Mouse (Mus musculus): ENCODE results near the gene Zdhhc4.

Zdhhc4 gene

DNA sequence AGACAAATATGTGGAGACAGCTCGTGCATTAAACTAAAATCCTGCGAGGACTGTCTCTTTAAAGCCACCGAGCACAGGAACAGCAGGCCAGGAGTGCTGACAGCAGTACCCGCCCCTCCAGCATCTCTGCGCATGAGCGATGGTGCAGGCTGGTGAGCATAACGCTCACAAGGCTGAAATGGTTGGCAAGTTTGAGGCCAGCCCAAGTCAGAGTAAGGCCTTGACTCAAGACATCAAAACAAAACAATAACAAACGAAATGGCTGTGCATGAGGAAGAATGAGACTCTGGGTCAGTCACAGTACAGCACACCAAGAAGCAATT lies 11.8 kb downstream of the Zdhhc4 start:
- no peak for DNase-seq (ENCODE audit: low spot score)

DNA sequence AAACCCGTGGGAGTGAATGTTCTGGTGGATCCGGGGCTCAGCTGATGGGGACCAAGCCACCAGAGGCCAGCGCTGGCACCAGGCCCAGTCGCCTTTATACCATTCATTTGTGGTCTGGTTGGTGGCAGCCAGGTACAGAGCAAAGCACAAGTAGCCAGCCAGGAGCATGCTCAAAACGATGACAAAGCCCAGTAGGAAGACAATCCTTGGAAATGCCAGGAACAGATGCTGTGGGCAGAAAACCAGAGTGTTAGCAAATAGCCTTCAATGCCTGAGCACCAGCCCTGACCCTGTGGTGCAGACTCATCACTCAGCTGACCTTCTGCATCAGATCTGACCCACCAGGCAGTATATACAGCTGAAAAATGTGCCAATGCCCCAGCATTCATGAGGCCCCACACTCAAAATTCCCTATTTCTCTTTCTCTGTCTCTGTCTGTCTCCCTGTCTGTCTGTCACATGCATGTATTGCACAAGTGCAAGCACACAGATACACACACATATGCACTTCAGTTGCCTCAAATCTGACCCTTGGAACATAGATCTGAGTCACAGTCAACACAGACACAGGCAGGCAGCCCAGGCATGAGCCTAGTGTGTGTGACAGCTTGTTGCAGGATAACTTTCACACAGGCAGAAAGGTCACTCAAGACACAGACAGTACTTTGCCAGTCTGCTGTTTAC lies 12.3 kb downstream of the Zdhhc4 start:
- DNase-seq (ENCODE audit: low spot score): no peak

DNA sequence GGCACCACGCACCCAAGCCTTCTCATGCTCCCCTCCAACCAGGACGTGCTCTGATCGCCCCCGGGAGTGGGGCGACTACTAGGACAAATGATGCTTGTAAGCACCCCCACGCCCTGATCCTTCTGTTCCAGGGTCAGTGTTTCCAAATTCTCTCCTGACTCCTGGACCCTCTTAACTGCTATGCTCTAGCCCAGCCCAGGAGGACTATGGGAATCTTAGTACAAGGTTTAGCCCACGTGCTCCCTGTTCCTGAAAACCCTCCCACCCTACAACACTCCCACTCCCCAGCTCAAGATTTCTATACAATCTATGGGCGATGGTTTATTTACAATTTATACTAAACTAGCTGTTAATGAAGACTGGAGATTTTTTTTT lies 13.6 kb downstream of the Zdhhc4 start:
- no peak for DNase-seq (ENCODE audit: low spot score)

DNA sequence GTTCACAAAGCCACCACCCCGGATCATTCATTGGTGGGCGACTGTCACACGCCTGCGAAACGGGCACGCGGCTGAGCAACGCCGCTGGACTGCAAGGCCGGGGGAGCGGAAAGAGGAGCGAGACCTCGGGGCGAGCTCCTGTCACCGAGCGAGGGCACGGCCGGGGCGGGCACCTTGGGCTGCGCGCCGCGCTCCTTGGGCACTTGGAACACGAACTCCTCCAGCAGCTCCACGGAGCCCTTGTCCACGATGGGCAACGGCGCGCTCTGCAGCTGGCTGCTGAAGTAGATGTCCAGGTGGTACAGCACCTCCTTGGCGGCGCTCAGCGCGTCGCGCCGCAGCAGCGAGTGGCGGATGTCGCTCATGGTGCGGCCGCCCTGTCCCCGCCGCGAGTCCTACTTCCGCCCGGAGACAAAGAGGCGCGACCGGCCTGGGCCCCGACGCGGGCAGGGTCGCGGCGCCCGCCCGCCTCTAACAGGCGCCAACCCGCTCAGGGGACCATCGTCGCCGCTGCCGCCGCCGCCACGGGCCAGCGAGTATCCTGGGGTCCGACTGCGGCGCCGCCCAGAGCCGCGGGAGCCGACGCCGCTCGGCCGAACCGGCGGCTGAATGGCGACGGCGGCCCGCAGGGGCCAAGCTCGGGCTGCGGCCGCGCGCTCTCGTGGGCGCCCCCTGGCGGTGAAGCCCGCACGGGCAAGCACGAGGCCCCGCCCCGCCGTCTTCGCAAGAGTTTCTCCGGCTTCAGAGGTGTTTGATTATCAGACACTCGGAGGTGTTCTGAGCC lies 14.1 kb downstream of the Zdhhc4 start, which contains the start of gene E130309D02Rik:
E130309D02Rik (minus strand) TSS at position 631 of the 784 bp plus-strand sequence.
- peak; percentile 70 for DNase-seq (ENCODE audit: low spot score)

DNA sequence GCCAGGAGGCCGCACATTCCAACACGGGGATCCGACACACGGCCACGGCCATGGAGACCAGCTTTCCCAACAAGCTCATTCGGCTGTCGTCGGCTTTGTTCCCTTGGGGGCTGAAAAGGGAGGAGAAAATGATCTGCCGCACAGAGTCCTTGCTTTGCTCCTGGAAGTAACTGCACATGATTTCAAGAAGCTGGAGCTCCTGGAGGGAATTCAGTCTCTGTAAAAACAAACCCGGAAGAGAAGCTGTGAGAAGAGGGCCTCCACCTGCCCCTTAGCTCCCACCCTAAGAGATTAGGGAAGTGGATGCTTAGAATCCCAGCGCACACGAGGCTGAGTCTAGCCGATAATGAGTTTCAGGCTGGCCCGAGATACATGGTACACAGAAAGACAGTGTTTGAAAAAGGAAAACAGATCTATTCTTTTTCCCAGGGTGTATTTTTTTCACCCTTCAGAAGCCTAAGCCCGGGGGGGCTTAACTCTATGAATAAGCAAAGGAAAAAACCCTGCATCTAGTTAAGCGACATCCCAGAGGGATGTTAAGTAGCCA lies 14.8 kb downstream of the Zdhhc4 start:
- no peak for DNase-seq (ENCODE audit: low spot score)

DNA sequence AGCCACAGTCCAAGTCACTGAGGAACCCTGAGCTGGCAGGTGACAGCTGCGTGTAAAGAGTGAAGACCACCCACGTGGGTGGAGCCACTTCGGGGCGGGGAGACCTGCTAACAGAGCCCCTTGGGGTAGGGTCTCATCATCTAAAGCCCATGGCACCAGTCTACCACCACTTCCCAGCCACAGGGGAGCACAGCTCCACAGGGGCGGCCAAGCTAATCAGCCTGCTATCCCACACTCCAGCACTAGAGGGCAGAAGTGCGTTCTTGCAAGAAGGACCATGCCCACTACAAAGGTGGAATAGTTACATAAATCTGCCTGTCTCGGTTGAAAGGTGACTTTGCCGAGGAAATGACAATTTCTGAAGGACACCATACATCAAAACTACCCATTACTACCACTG lies 17.2 kb downstream of the Zdhhc4 start:
- peak; percentile 59 for DNase-seq (ENCODE audit: low spot score)

DNA sequence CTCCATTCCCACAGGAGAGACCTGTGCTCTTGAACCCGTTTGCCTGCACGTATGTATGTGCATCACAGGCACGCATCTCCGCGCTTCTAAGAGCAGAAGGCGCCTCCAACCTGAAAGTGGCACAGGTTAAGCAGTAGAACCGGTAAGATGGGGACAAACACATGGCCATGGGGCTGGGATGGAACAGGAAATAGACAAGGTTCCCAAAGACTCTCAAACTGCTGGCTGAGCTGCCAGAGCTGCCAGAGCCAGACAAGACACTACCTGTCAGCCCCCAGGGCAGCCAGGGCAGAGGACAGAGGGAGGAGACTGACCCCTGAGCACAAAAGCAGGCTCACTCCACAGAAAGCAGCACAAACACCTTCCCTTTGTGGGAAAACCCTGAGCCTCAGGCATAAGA lies 19.1 kb downstream of the Zdhhc4 start:
- no peak for DNase-seq (ENCODE audit: low spot score)

DNA sequence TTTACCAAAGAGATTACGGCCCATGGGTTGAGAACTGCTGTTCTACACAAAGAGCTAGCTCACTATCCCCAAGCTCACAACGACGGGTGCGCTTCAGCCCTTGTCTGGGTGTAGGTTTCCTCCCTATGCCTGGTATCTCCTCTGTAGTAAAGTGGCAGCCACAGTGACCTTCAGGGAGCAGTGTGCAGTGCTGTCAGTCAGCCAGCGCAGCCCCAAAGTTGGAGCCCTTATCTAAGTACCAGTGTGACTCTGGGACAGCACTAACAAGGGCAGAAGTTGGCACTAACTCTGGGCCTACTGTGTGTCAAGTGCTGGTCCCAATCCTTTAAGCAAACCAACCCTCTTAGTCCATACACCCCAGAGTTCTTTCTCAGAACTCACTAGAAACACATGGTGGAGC lies 20.2 kb downstream of the Zdhhc4 start:
- DNase-seq (ENCODE audit: low spot score): no peak

DNA sequence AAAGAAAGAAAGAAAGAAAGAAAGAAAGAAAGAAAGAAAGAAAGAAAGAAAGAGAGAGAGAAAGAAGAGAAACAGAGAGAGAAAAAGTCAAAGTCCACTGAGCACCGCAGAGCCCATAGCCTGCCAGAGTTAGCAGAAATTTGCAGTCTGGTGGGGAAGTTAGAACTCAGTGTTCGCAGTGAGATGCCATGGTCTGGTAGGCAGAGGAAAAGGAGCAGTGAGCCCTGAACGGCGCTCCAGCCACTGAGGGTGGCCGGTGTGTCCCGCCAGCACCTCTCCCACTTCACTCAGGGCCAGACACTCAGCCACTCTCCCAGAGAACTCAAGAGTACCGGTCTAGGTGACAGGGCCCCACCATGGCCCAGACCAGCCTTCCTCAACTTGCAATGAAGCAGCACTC lies 24.8 kb downstream of the Zdhhc4 start:
- no peak for DNase-seq (ENCODE audit: low spot score)

DNA sequence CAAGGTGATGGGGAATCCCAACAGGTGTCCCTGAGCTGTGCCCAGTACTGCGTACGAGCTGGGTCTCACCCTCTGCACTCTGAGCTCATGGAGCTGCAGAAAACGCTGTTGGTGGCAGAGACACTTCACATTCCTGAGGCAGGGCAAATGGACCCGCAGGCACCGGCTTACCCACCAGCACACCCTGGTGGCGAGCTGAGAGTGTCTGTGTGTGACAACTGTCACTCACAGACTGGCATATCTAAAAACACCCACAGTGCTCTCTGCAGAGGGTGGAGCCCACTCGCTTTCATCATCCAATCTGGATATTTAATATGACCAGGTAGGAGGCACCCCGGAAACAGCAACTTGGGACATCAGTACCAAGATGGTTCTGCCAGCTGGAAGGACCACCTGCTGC lies 27.8 kb downstream of the Zdhhc4 start:
- no peak for DNase-seq (ENCODE audit: low spot score)

DNA sequence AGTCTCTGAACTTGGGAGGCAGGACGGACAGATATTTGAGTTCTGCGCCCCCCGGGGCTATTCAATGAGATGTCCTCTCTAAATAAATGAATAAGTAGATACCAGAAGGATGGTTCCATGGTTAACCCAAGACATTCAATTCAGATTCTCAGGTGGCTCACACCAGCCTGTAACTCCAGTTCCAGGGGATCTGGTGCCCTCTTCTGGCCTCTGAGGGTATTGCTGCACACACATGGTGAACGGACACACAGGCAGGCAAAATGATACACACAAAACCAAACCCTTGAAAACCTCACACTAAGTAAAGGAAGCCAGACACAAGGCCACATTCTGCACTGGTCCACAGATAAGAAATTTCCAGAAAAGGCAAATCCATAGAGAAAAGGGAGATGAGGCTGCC lies 29.4 kb downstream of the Zdhhc4 start:
- no peak for DNase-seq (ENCODE audit: low spot score)

DNA sequence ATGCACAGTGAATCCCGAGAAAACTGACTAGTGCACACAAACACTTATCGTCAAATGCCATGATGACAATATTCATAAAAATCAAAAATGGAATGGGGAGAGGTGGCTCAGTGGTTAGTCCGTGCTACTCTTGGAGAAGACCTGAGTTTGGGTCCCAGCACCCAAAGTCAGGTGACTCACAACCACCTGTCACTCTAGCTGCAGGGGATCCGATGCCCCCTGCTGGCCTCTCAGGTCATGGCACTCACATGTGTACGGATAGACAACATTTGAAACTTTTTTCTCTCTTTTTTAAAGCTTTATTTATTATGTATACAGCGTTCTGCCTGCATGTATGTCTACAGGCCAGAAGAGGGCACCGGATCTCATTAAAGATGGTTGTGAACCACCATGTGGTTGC lies 30.7 kb downstream of the Zdhhc4 start:
- no peak for DNase-seq (ENCODE audit: low spot score)

DNA sequence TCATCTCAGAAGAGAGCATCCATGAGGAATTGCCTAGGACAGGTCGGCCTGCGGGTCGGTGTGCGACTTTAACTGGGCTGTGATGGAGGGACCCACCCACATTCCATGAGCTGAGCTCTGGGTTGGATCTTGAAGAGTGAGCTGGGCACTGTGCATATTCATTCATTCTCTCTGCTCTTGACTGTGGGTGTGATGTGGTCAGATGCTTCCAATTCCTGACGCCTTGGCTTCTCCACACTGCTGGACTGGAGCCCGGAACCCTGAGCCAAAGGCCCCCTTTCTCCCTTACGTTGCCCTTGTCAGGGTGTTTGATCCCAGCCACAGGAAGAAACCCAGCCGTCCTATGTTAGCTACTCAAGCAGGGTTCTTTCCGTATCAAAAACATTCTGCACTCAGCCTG lies 31.1 kb downstream of the Zdhhc4 start:
- no peak for DNase-seq (ENCODE audit: low spot score)

DNA sequence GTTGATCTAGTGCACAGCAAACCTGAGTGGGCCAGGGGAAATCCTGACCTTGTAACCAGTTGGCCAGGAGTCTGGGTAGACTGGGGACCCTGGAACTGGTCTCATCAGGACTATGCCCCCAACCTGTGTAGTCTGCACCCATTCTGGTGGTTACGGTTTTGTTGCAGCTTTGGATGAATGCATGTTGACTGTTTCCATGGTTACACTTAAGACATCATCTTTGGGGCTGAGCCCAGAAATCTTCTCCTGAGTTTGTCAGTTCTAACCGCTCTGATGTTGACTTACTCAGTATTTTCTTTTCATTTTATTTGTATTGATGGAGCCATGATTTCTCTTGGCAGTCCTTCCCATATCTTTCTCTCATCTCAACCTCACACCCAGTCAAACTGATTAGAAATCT lies 33.7 kb downstream of the Zdhhc4 start:
- DNase-seq (ENCODE audit: low spot score): no peak

DNA sequence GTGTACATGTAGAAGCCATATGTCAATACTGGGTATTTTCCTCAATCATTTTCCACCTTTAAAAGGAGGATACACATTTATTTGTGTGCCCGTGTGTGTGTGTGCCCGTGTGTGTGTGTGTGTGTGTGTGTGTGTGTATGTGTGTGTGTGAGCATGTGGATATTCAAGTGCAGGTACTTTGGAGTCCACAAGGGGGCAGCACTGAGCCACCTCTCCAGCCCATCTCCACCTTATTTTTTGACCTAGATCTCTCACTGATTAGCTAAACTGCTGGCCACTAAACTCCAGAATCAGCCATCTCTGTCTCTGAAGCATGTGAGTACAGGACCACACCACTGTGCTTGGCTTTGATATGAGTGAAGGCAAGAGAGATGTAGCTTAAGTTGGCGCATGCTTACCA lies 34.2 kb downstream of the Zdhhc4 start:
- no peak for DNase-seq (ENCODE audit: low spot score)

DNA sequence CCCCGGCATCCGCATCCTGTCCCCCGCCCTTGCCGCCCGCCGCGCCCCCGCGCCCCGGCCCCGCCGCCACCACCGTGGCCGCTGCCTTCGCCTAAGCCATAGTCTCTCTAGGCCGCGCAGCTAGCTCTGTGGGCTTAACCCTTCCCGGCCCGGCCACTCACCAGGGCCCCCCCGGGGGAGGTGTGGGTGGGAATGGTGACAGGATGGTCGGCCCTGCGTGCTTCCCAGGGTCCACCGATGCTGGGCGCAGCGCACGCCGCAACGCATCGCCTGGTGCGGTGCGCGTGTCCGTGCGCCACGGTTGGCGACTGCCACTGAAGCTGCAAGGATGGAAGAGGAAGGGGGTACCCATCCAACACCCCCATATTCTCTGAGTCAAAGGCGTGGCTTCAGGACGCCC lies 35.7 kb downstream of the Zdhhc4 start, which contains the start of gene Zfp853:
Zfp853 (minus strand) TSS at position 220 of the 400 bp plus-strand sequence.
- no peak for DNase-seq (ENCODE audit: low spot score)

DNA sequence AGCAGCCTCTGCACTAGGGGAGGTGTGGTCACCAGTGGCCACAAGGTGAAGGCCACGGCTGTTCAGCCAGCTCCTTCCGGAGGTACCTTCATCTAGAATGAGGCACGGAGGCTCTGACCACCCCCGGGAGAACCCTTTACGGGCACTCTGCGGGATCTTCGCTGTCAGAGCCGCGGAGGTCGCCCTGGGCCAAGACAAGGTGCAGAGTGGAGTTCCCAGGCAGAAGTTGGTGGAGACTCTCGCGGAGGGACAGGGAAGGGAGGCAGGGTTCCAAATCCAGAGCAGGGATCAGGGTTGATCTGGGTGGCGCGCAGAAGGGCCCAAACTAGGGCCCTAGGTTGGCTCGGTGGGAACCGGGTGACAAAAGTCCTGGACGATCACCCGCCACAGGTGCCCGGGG lies 36.2 kb downstream of the Zdhhc4 start:
- DNase-seq (ENCODE audit: low spot score): no peak

DNA sequence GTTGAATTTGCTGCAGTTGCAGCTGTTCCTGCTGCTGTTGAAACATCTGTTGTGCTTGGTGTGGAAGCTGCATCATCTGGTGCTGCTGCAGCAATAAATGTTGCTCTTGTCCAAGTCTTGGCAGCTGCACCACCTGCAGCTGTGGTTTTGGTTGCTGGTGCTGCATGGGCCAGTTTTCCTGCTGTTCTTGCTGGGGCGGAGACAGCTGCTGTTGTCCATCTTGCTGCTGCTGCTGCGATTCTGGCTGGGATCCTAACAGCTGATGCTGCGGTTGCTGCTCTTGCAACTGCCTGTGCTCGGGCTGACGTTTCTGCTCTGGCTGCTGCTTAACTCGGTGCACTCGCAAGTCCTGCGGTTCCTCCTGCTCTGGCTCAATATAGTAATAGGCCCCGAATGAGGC lies 39.8 kb downstream of the Zdhhc4 start:
- DNase-seq (ENCODE audit: low spot score): no peak

DNA sequence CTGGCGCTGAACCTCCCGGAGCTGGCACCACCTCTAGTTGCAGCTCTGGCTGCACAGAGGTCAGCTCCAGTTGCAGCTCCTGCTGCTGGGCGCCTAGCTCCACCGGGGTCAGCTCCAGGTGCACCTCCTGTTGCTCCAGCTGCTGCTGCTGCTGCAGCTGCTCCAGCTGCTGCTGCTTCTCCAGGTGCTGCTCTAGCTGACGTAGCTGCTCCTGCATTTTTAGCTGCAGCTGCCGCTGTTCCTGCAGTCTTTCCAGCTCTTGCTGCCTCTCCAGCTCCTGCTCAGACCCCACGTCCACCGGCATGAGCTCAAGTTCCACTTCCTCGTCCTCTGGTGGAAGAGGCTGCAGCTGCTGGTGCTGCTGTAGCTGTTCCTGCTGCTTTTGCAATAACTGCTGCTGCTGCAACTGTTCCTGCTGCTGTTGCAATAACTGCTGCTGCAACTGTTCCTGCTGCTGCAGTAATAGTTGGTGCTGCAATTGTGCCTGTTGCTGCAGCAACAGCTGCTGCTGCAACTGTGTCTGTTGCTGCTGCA lies 40.6 kb downstream of the Zdhhc4 start:
- no peak for DNase-seq (ENCODE audit: low spot score)

DNA sequence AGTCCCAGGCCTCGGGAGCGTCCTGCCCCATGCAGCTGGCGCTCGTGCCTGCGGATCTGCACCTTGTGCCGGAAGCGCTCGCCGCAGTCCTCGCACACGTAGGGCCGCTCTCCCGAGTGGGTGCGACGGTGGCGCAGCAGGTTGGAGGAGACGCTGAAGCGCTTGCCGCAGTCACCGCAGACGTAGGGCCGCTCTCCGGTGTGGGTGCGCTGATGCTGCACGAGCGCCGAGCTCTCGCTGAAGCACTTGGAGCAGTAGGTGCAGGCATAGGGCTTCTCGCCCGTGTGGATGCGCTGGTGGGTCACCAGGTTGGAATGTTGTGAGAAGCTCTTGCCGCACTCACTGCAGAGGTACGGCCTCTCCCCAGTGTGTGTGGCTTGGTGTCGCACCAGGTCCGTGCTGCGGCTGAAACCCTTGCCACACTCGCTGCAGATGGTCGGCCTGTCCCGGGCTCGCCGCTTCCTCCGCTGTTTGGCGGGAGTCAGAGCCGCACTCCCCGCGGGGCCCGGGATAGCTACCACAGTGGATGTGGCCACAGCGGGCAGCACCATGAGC lies 41.2 kb downstream of the Zdhhc4 start:
- no peak for DNase-seq (ENCODE audit: low spot score)

DNA sequence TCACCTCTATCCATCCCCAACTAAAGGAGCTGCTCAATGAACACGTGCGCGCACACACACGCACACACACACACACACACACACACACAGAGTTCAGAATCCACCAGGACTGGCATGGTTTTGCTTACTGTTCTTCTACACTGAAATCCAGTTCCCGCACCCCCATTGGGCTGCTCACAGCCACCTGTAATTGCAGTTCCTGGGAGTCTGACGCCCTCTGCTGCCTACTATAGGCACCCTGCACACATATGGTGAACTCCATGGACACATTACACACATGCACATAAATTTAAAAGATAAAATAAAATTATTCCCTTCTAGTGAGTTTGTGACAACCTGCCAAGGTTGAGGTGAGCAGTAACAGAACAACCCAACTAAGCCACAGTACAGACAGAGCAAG lies 44.3 kb downstream of the Zdhhc4 start:
- DNase-seq (ENCODE audit: low spot score): no peak

DNA sequence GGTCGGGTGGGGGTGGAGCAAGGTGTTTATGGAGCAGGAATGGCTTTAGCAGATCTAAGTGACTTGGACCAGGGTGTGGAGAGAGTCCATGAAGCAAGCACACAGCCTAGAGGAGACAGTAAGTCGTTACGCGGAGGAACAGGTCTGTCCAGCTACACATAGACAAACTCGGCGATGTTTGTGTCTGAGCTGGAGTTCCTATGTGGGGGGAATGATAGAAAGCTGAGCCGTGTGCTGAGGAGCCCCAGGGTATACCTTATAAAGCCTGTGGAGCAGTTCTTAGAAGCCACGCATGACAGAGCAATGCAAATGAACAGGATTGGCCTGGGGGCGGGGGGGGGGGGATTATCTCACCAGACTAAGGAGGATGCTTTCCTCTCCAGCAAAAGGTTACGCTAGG lies 49.8 kb downstream of the Zdhhc4 start:
- no peak for DNase-seq (ENCODE audit: low spot score)

DNA sequence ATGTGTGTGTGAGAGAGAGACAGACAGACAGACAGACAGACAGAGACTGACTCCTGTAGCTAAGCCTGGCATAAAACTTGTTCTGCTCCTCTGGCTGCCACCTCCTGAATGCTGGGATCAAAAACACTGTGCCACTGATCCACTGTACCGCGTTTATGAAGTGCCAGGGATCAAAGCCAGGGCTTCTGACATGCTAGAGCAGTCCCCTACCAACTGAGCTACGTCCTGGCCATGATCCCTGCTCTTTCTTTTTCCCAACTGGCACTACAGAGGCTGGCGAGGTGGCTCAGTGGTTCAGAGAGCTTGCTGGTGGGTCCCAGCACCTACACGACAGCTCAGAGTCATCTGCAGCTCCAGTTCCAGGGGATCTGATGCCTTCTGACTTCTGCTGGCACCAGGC lies 53.3 kb downstream of the Zdhhc4 start:
- no peak for DNase-seq (ENCODE audit: low spot score)
